Mouse (Mus musculus) embryonic fibroblast, embryonic 13.5 days (primary cell): ENCODE data around the gene T2. TPM values are rescaled to one million over a fixed set of nuclear protein-coding genes. Genes with fewer than 3 reads are reported as not detected.
A peak's percentile ranks its signal among the peaks of the same experiment; 100 is the strongest.
"Not testable (repeated sequence)": the region's sequence is repeated elsewhere in the genome, so short reads cannot be mapped to it uniquely, and the experiment has no call there.

Experiments
- H3K27ac ChIP-seq: 2 replicates; pipeline ENCODE4 v1.5.1; 2012; ENCODE audit warnings: low read length, control low read depth, inconsistent platforms; ENCODE audit not compliant: insufficient read depth
- H3K4me1 ChIP-seq: 2 replicates; pipeline ENCODE4 v1.6.1; 2011; ENCODE audit warnings: low read length; ENCODE audit not compliant: control insufficient read depth, insufficient read depth
- H3K4me3 ChIP-seq: 2 replicates; pipeline ENCODE4 v1.5.1; 2011; ENCODE audit warnings: mild to moderate bottlenecking, control low read depth, low read length; ENCODE audit not compliant: insufficient read depth
- CTCF ChIP-seq: IDR thresholded peaks from 2 replicates; pipeline ENCODE4 v1.5.1; 2011; ENCODE audit warnings: mild to moderate bottlenecking, control low read depth, low read length, moderate library complexity, borderline replicate concordance; ENCODE audit not compliant: insufficient read depth
- POLR2A ChIP-seq: IDR thresholded peaks from 2 replicates; pipeline ENCODE4 v1.6.1; 2011; ENCODE audit warnings: low read depth, mild to moderate bottlenecking, control low read depth, low read length, moderate library complexity
- polyA plus RNA-seq: library from polyadenylated mRNA; stranded (reverse); fragments of >200 nt; gene quantifications from 2 replicates; pipeline ENCODE4 v1.2.4, GENCODE M21; 2011; ENCODE audit warnings: low read depth; ENCODE audit not compliant: missing spikeins, insufficient read length

T2 gene
- polyA plus RNA-seq, 1 experiment = not detected

GRCm38 (mm10) chr17:8388463-8388862 lies 32.7 kb downstream of the T2 start:
- H3K4me3 ChIP-seq = no peak overlapping the region
- H3K27ac ChIP-seq = no peak overlapping the region
- TF ChIP-seq POLR2A (no peak), CTCF (peak; percentile 38; the same call in 1 of the 2 replicates)
- no peaks in the 10 kb centered on the region for H3K4me1 ChIP-seq

GRCm38 (mm10) chr17:8388990-8389789 lies 33.4 kb downstream of the T2 start:
- H3K4me1 ChIP-seq = no peaks in the 10 kb centered on the region
- no peak for TF ChIP-seq POLR2A
- no peak for TF ChIP-seq CTCF
- H3K4me3 ChIP-seq = no peak overlapping the region
- no peak overlapping the region for H3K27ac ChIP-seq

- TF ChIP-seq POLR2A = no peak
- TF ChIP-seq CTCF = no peak
- no peak overlapping the region for H3K4me3 ChIP-seq
- H3K4me1 ChIP-seq = no peaks in the 10 kb centered on the region
- no peak overlapping the region for H3K27ac ChIP-seq
Observed at GRCm38 (mm10) chr17:8389790-8390095, 34.0 kb downstream of the T2 start.

- TF ChIP-seq POLR2A (no peak), CTCF (no peak)
Observed at GRCm38 (mm10) chr17:8390487-8390886, 34.7 kb downstream of the T2 start.

GRCm38 (mm10) chr17:8396371-8396770 lies 40.6 kb downstream of the T2 start:
- H3K4me3 ChIP-seq = no peak overlapping the region
- TF ChIP-seq CTCF (no peak), POLR2A (no peak)
- no peaks in the 10 kb centered on the region for H3K4me1 ChIP-seq
- H3K27ac ChIP-seq = no peak overlapping the region

More at GRCm38 (mm10) chr17:8390487-8390886, 34.7 kb downstream of the T2 start:
- Histone ChIP-seq H3K27ac (no peak overlapping the region), H3K4me3 (no peak overlapping the region), H3K4me1 (no peaks in the 10 kb centered on the region)

GRCm38 (mm10) chr17:8397946-8398345 lies 42.2 kb downstream of the T2 start:
- H3K27ac ChIP-seq = no peak overlapping the region
- no peak overlapping the region for H3K4me3 ChIP-seq
- H3K4me1 ChIP-seq = no peaks in the 10 kb centered on the region
- no peak for TF ChIP-seq CTCF
- TF ChIP-seq POLR2A = no peak

GRCm38 (mm10) chr17:8403932-8404331 lies 48.1 kb downstream of the T2 start:
- not testable (repeated sequence) for H3K4me1 ChIP-seq, H3K4me3 ChIP-seq, H3K27ac ChIP-seq

- H3K4me1 ChIP-seq = 0 out of 2 replicates have a peak, but pooled peaks cover 4% of the 10 kb centered on the region
- H3K4me3 ChIP-seq = no peak overlapping the region
- no peak overlapping the region for H3K27ac ChIP-seq
- TF ChIP-seq CTCF = no peak
- TF ChIP-seq POLR2A = no peak
Observed at GRCm38 (mm10) chr17:8406285-8406684, 50.5 kb downstream of the T2 start.

GRCm38 (mm10) chr17:8408002-8408401 lies 52.2 kb downstream of the T2 start:
- H3K4me3 ChIP-seq, H3K27ac ChIP-seq, H3K4me1 ChIP-seq: not testable (repeated sequence)

- no peak overlapping the region for H3K4me3 ChIP-seq
- H3K4me1 ChIP-seq = 0 out of 2 replicates have a peak, but pooled peaks cover 4% of the 10 kb centered on the region
- no peak overlapping the region for H3K27ac ChIP-seq
- TF ChIP-seq POLR2A = no peak
- no peak for TF ChIP-seq CTCF
Observed at GRCm38 (mm10) chr17:8408589-8409295, 53.0 kb downstream of the T2 start.

GRCm38 (mm10) chr17:8410330-8410729 lies 54.5 kb downstream of the T2 start:
- TF ChIP-seq POLR2A = no peak
- TF ChIP-seq CTCF = no peak
- Histone ChIP-seq H3K27ac (no peak overlapping the region), H3K4me3 (no peak overlapping the region), H3K4me1 (0 out of 2 replicates have a peak, but pooled peaks cover 4% of the 10 kb centered on the region)
